Mouse (Mus musculus) hindbrain, postnatal 0 days (tissue): ENCODE measurements at regions not wholly inside any gene's neighbourhood (a gene's known extent, or its start where the extent isn't known, plus 50 kb on each side); places are given as distances from the start of the nearest gene placed in this dataset.
A peak's percentile ranks its signal among the peaks of the same experiment; 100 is the strongest.

ENCODE experiments used
- ATAC-seq: fragments of 200-750 bp; cut with Nextera tagmentation; 2 replicates; pipeline ENCODE4 v1.8.0; 2017; ENCODE audit warnings: mild to moderate bottlenecking, moderate TSS enrichment, moderate library complexity
- DNase-seq: peaks from one replicate; pipeline ENCODE4 v3.0.0-alpha.2; 2015; ENCODE audit warnings: low spot score
- H3K27ac ChIP-seq: fragments of 300-500 bp; sonication (generic); 2 replicates; pipeline ENCODE4 v1.5.1; 2014; ENCODE audit warnings: mild to moderate bottlenecking
- H3K27me3 ChIP-seq: fragments of 300-500 bp; sonication (generic); 2 replicates; pipeline ENCODE4 v1.6.1; 2014; ENCODE audit warnings: low read length, mixed read lengths; ENCODE audit not compliant: insufficient read depth
- H3K36me3 ChIP-seq: fragments of 300-500 bp; sonication (generic); 2 replicates; pipeline ENCODE4 v1.6.1; 2014; ENCODE audit warnings: low read length, mixed read lengths; ENCODE audit not compliant: insufficient read depth
- H3K4me1 ChIP-seq: fragments of 300-500 bp; sonication (generic); 2 replicates; pipeline ENCODE4 v1.6.1; 2014; ENCODE audit warnings: antibody characterized with exemption, low read length, mixed read lengths; ENCODE audit not compliant: insufficient read depth
- H3K4me2 ChIP-seq: fragments of 300-500 bp; sonication (generic); 2 replicates; pipeline ENCODE4 v1.6.1; 2014; ENCODE audit warnings: low read depth, mild to moderate bottlenecking, low read length, moderate library complexity, mixed read lengths
- H3K4me3 ChIP-seq: fragments of 300-500 bp; sonication (generic); 2 replicates; pipeline ENCODE4 v1.5.1; 2014; ENCODE audit warnings: low read length
- H3K9ac ChIP-seq: fragments of 300-500 bp; sonication (generic); replicated peaks from 2 replicates; pipeline ENCODE4 v1.6.1; 2014; ENCODE audit warnings: mild to moderate bottlenecking, low read length, moderate library complexity, mixed read lengths
- H3K9me3 ChIP-seq: fragments of 300-500 bp; sonication (generic); 2 replicates; pipeline ENCODE4 v1.6.1; 2016; ENCODE audit warnings: low read length, mixed read lengths
- CTCF ChIP-seq: IDR thresholded peaks from 2 replicates; pipeline ENCODE4 v1.5.1; 2016; ENCODE audit warnings: antibody characterized with exemption, control low read depth, low read depth
- WGBS: fragments of 180-500 bp; shearing (Covaris S2); extraction: QIAGEN DNeasy Blood & Tissue Kit; methylation state at CpG from one replicate; pipeline ENCODE4 v1.1.7; 2014; 5-methylcytosine and 5-hydroxymethylcytosine counted together

DNA sequence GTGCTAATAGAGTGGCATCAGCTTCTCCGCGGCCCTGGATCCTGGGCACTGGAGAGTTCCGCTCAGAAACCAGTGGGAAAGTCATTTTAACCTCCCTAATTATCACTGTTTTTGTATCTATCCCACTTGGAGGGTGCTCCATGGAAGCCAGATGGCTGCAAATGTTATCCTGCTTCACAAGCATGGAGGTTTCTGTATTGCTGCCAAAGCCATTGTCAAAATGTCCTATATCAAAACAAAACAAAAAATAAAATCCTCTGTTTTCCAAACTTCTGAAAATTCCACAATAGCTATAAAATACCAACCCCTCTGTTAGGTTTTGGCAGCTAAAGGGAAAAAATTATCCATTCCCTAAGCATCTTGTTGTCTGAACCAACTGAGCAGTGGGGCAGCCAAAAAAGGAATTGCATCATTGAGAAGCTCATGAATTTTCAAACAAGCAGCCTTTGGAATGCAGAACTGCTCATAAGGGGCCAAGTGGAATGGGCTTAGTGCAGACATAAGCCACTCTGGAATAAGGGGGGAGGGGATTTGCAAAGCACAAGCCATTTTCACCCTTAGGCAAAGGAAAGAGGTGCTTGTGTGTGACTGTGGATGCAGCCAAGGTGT, 213.8 kb upstream of the Cwc22 start:
- Histone ChIP-seq H3K9ac (no peak overlapping the region), H3K4me3 (no peak overlapping the region), H3K27ac (peak overlapping the region; percentile 51), H3K27me3 (no peaks in the 10 kb centered on the region), H3K36me3 (no peaks in the 10 kb centered on the region), H3K4me1 (0 out of 2 replicates have a peak, but pooled peaks cover 4% of the 10 kb centered on the region), H3K4me2 (no peak overlapping the region), H3K9me3 (no peaks in the 10 kb centered on the region)
- ATAC-seq: peak; percentile 80
- DNase-seq: peak; percentile 72
- 20% methylated on average over 3 of the region's 3 CpGs for WGBS
- TF ChIP-seq CTCF: no peak

DNA sequence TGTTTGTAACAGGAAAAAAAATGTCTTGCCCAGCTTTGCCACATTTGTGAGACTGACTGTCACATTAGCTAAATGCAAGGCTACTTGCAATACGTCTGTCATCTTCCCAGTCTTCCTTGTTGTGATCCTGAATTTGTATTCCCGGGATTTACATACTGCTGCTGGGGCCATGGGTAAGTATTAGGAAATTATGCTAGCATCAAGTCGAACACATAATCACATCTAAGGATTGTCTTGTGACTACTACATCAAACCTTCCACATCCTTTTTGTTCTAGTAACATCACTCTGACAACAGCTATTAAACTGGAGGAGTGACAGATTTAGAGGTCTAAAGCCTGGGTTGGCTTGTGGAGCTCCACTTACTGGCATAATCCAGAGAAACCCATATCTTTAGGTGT, 164.2 kb upstream of the Cwc22 start:
- Histone ChIP-seq H3K9me3 (no peaks in the 10 kb centered on the region), H3K9ac (no peak overlapping the region), H3K4me1 (no peaks in the 10 kb centered on the region), H3K4me2 (no peak overlapping the region), H3K27ac (no peak overlapping the region), H3K4me3 (no peak overlapping the region), H3K36me3 (no peaks in the 10 kb centered on the region), H3K27me3 (no peaks in the 10 kb centered on the region)
- TF ChIP-seq CTCF: no peak
- ATAC-seq: no peak
- 73% methylated on average over 3 of the region's 3 CpGs for WGBS
- no peak for DNase-seq

DNA sequence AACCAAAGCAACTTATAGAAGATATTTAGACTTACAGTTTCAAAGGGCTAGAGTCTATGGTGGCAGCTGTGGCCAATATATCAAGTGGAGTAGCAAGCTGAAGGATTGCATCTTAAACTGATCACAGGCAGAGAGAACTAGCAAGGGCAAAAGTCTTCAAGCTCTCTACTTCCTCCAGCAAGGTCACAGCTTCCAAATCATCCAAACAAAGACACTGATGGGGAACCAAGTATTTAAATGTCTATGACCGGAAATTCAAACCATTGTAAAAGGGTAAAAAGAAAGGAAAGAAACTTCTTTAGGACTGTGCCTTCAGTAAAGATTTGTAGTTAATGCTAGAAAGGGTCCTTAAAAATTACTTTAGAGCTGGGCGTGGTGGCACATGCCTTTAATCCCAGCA, 149.4 kb upstream of the Cwc22 start:
- H3K4me1 ChIP-seq: no peaks in the 10 kb centered on the region

DNA sequence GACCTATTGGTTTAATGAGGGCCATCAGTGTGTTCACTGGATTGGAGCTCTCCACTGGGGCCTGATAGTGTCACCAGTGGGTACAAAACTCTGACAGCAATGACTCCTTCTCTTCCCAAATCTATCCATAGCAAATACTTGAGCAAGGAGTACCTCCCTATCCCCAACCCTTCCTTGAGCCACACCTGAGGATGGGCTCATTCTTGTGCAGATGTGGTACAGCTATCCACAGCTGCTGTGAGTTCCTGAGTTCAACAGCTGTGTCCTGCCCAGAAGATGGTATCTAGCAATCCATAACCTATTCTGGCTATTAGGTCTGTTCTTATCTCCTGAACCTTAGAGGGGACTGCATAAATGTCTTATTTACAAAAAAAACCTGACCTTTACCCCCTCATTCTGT, 148.7 kb upstream of the Cwc22 start:
- no peak for DNase-seq
- Histone ChIP-seq H3K9ac (no peak overlapping the region), H3K4me1 (no peaks in the 10 kb centered on the region), H3K9me3 (no peaks in the 10 kb centered on the region), H3K4me3 (no peak overlapping the region), H3K4me2 (no peak overlapping the region), H3K36me3 (no peaks in the 10 kb centered on the region), H3K27me3 (no peaks in the 10 kb centered on the region), H3K27ac (no peak overlapping the region)
- no peak for ATAC-seq
- no peak for TF ChIP-seq CTCF

More for the DNA sequence above, 149.4 kb upstream of the Cwc22 start:
- Histone ChIP-seq H3K36me3 (no peaks in the 10 kb centered on the region), H3K27ac (no peak overlapping the region), H3K4me3 (no peak overlapping the region), H3K9ac (no peak overlapping the region), H3K27me3 (no peaks in the 10 kb centered on the region), H3K9me3 (no peaks in the 10 kb centered on the region), H3K4me2 (no peak overlapping the region)
- ATAC-seq (no peak), DNase-seq (no peak)
- TF ChIP-seq CTCF: no peak
- 89% methylated on average over 2 of the region's 2 CpGs for WGBS

DNA sequence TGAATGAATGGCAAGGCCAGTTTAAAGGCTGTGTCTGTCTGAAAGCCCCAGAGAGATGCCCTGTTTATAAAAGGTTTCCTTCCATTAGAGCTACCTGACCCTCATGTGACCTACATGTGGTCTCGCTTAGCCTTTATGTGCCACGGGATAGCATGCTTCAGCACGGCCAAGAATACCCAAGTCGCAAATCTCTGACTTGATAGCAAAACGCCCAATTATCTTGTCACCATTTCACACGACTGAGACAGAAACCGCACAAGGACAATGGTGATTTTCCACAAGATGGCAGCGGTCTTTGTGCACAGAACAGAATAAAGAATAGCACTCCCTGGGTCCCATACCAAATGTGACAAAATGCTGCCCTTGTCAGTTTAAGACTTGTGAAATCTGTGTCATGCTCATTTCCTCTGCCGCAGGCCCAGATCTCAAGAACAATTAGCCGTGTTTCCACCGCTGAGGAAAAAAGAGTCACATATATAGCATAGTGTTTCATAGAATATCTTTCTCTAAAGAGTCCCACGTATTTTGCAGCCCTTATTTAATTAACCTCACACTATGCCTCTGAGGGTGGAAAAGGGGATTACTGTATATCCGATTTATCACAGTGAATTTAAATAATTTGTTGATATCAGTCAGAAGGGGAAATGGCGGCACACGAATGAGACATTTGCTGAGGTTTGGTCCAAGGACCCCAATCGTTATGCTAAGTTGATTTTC, 118.3 kb upstream of the Cwc22 start:
- Histone ChIP-seq H3K4me3 (no peak overlapping the region), H3K9me3 (no peaks in the 10 kb centered on the region)
- WGBS: 25% methylated on average over 16 of the region's 16 CpGs

DNA sequence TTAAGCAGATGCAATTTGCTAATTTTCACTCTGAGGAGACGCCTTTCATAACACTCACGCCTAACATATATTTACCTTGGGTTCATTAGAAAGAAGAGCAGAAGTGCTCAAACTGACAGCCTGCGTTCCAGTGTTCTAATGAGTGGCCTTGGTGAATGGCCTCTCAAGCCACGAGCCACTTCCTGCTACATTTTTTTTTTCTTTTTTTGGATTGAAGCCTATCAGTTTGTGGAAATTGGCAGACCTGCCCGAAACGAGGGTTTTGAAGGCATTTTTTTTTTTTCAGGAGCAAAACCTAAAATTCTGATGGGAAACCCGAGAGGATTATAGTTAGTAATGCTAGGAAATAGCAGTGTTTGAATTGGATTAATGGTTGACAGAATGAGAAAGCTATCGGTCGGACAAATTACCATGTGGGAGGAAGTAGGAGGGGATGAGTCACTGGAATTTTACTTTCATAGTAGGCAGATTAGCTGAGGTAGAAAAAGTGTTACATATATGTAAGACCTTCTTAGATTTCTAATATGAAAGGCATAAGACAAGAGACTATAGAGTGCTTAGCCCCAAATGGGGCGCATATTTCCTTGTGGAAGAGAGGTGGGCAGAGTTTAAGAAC, 113.7 kb upstream of the Cwc22 start:
- Histone ChIP-seq H3K27me3 (no peaks in the 10 kb centered on the region), H3K4me1 (0 out of 2 replicates have a peak, but pooled peaks cover 5% of the 10 kb centered on the region), H3K4me3 (no peak overlapping the region), H3K9ac (no peak overlapping the region), H3K27ac (no peak overlapping the region), H3K36me3 (no peaks in the 10 kb centered on the region), H3K4me2 (no peak overlapping the region), H3K9me3 (no peaks in the 10 kb centered on the region)
- no peak for TF ChIP-seq CTCF
- WGBS: 79% methylated on average over 10 of the region's 10 CpGs
- no peak for DNase-seq
- ATAC-seq: no peak

More for the DNA sequence above, 118.3 kb upstream of the Cwc22 start:
- 0 out of 2 replicates have a peak, but pooled peaks have one; percentile 6 for TF ChIP-seq CTCF
- 0 out of 2 replicates have a peak, but pooled peaks cover 5% of the 10 kb centered on the region for H3K4me1 ChIP-seq
- H3K36me3 ChIP-seq: no peaks in the 10 kb centered on the region
- H3K4me2 ChIP-seq: no peak overlapping the region
- DNase-seq: peak; percentile 52
- no peak overlapping the region for H3K9ac ChIP-seq
- peak; percentile 56; the same call in 1 of the 2 replicates for ATAC-seq
- H3K27ac ChIP-seq: no peak overlapping the region
- no peaks in the 10 kb centered on the region for H3K27me3 ChIP-seq

DNA sequence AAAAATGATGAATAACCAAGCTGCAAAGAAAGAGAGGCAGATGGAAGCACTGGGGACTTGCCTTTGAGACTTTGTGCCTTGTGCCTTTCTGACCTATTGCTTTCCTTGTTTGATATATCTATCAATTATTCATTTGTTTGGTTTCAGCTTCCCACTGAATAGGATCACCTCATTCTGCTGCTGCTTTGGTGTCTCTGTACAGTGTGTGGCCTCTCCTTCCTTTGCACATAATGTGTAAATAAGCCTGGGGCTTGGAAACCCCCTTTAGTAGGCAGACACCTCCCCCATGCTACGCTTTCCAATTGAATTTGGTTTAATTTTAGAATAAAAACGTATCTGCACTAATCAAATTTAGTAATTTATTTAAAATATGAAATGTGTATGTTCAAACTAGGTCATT, 112.8 kb upstream of the Cwc22 start:
- no peaks in the 10 kb centered on the region for H3K36me3 ChIP-seq
- no peak for ATAC-seq
- H3K4me2 ChIP-seq: no peak overlapping the region
- DNase-seq: no peak
- no peak for TF ChIP-seq CTCF
- no peak overlapping the region for H3K27ac ChIP-seq
- no peak overlapping the region for H3K9ac ChIP-seq
- H3K9me3 ChIP-seq: no peaks in the 10 kb centered on the region
- no peaks in the 10 kb centered on the region for H3K4me1 ChIP-seq
- 76% methylated on average over 2 of the region's 2 CpGs for WGBS
- H3K4me3 ChIP-seq: no peak overlapping the region
- no peaks in the 10 kb centered on the region for H3K27me3 ChIP-seq
